Mouse (Mus musculus): ENCODE data around the gene Defb23.
A peak's percentile ranks its signal among the peaks of the same experiment; 100 is the strongest.

Gene Defb23

GRCm38 (mm10) chr2:152464570-152465150 is at the start of gene Defb23:
Gene Defb23 (minus strand): TSS chr2:152464620.
- DNase-seq (ENCODE audit: low read depth, low spot score) = no peak

GRCm38 (mm10) chr2:152511592-152511991 is 47.2 kb upstream of the Defb23 start, which contains the start of gene Defb26:
Gene Defb26 (minus strand): TSS chr2:152511692.
- DNase-seq (ENCODE audit: low read depth, low spot score) = no peak

GRCm38 (mm10) chr2:152503950-152504349 is 39.5 kb upstream of the Defb23 start:
- no peak for DNase-seq (ENCODE audit: low read depth, low spot score)

- peak; percentile 26 for DNase-seq (ENCODE audit: low read depth, low spot score)
Observed at GRCm38 (mm10) chr2:152500863-152501229, 36.4 kb upstream of the Defb23 start.

- no peak for DNase-seq (ENCODE audit: low read depth, low spot score)
Observed at GRCm38 (mm10) chr2:152500204-152500862, 35.9 kb upstream of the Defb23 start.

GRCm38 (mm10) chr2:152498020-152498419 is 33.6 kb upstream of the Defb23 start:
- no peak for DNase-seq (ENCODE audit: low read depth, low spot score)

GRCm38 (mm10) chr2:152493151-152493550 is 28.7 kb upstream of the Defb23 start:
- DNase-seq (ENCODE audit: low read depth, low spot score) = no peak

GRCm38 (mm10) chr2:152490038-152490437 is 25.6 kb upstream of the Defb23 start, which contains the start of gene Defb22:
Gene Defb22 (minus strand): TSS chr2:152490138.
- DNase-seq (ENCODE audit: low read depth, low spot score) = no peak

- DNase-seq (ENCODE audit: low read depth, low spot score) = peak; percentile 28
Observed at GRCm38 (mm10) chr2:152487024-152487423, 22.6 kb upstream of the Defb23 start.

- no peak for DNase-seq (ENCODE audit: low read depth, low spot score)
Observed at GRCm38 (mm10) chr2:152481726-152482125, 17.3 kb upstream of the Defb23 start.

- DNase-seq (ENCODE audit: low read depth, low spot score) = no peak
Observed at GRCm38 (mm10) chr2:152480881-152481280, 16.5 kb upstream of the Defb23 start.

- no peak for DNase-seq (ENCODE audit: low read depth, low spot score)
Observed at GRCm38 (mm10) chr2:152476763-152477162, 12.3 kb upstream of the Defb23 start, which contains the start of gene Defb20. Gene Defb20 (plus strand): TSS chr2:152477063.

- DNase-seq (ENCODE audit: low read depth, low spot score) = no peak
Observed at GRCm38 (mm10) chr2:152472434-152472833, 8.0 kb upstream of the Defb23 start.

- peak; percentile 74 for DNase-seq (ENCODE audit: low read depth, low spot score)
Observed at GRCm38 (mm10) chr2:152470973-152471372, 6.6 kb upstream of the Defb23 start.

- DNase-seq (ENCODE audit: low read depth, low spot score) = no peak
Observed at GRCm38 (mm10) chr2:152459241-152459640, 5.2 kb downstream of the Defb23 start.

- DNase-seq (ENCODE audit: low read depth, low spot score) = no peak
Observed at GRCm38 (mm10) chr2:152452101-152452781, 12.2 kb downstream of the Defb23 start.

- DNase-seq (ENCODE audit: low read depth, low spot score) = peak; percentile 54
Observed at GRCm38 (mm10) chr2:152450241-152450640, 14.2 kb downstream of the Defb23 start.

- no peak for DNase-seq (ENCODE audit: low read depth, low spot score)
Observed at GRCm38 (mm10) chr2:152447461-152447860, 17.0 kb downstream of the Defb23 start.

- no peak for DNase-seq (ENCODE audit: low read depth, low spot score)
Observed at GRCm38 (mm10) chr2:152446642-152447041, 17.8 kb downstream of the Defb23 start.

- DNase-seq (ENCODE audit: low read depth, low spot score) = no peak
Observed at GRCm38 (mm10) chr2:152443281-152443680, 21.1 kb downstream of the Defb23 start.

- no peak for DNase-seq (ENCODE audit: low read depth, low spot score)
Observed at GRCm38 (mm10) chr2:152442322-152442721, 22.1 kb downstream of the Defb23 start.

- no peak for DNase-seq (ENCODE audit: low read depth, low spot score)
Observed at GRCm38 (mm10) chr2:152439833-152440232, 24.6 kb downstream of the Defb23 start.

GRCm38 (mm10) chr2:152438963-152439362 is 25.5 kb downstream of the Defb23 start:
- no peak for DNase-seq (ENCODE audit: low read depth, low spot score)
